Mouse (Mus musculus) adrenal gland, adult 8-10 months (tissue): Measurements from ENCODE around the gene Gpr137c. TPM values are rescaled to one million over a fixed set of nuclear protein-coding genes. Genes with fewer than 3 reads are reported as not detected.

ENCODE experiments used
- DNase-seq: peaks from one replicate; pipeline ENCODE4 v3.0.0; 2022
- total RNA-seq, 4 experiments: library from RNA; stranded (reverse); gene quantifications; 2 replicates each; pipeline ENCODE4 v1.2.4; 2022

Gpr137c gene
- total RNA-seq, 4 experiments from 2014 or later, result 1.3 to 2.6 (median 1.7) TPM

- DNase-seq, result no peak
Measured at GRCm38 (mm10) chr14:45291608-45292007, 72.1 kb downstream of the Gpr137c start.

GRCm38 (mm10) chr14:45303939-45304338 lies 84.4 kb downstream of the Gpr137c start:
- no peak for DNase-seq

- no peak for DNase-seq
Measured at GRCm38 (mm10) chr14:45304389-45304788, 84.9 kb downstream of the Gpr137c start.

- no peak for DNase-seq
Measured at GRCm38 (mm10) chr14:45305852-45306251, 86.3 kb downstream of the Gpr137c start.

- DNase-seq, result no peak
Measured at GRCm38 (mm10) chr14:45307630-45308328, 88.3 kb downstream of the Gpr137c start.

GRCm38 (mm10) chr14:45309646-45310045 lies 90.1 kb downstream of the Gpr137c start:
- DNase-seq, result no peak

DNA sequence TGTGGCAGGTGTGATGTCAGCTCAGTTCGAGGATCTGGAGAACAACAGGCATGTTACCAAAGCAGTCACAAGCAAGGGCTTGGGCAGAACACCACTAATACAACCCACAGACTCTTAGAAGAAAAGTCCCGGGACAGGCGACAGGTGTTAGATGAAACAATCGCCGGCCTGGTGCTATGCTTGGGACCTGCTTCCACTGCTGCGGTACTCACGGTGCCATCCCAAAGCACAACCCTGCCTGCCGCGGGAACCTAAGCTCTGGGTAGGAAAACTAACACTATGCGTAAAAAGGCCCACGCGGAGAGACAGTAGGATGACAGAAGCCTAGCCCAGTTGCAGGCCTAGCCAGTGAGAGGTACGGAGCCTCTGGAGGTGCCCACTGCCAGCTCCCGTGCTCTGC lies 90.6 kb downstream of the Gpr137c start:
- no peak for DNase-seq

- no peak for DNase-seq
Measured at GRCm38 (mm10) chr14:45316927-45317326, 97.4 kb downstream of the Gpr137c start.

DNA sequence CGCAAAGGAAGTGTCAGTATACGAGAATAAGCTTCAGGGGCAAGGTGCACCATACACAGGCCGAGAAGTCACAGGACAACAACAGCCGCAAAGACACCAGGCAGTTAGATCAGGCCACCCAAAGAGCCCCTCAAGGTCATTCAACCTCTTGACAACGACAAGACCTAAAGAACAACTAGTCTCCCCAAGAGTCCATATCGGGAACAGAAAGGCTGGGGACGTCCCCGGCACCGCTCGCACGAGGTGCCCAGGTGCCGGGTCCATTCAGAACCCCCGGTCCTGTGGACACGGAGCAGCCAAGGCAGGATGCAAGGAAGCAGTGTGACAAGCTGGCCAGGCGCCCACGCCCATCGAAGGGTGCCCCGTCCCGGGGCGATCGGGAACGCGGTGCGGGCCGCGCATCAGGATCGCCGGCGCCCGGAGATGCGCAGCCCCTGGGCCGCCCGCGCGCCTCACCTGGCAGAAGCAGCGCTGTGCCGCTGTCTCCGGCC lies 98.4 kb downstream of the Gpr137c start:
- DNase-seq, result peak; percentile 23

DNA sequence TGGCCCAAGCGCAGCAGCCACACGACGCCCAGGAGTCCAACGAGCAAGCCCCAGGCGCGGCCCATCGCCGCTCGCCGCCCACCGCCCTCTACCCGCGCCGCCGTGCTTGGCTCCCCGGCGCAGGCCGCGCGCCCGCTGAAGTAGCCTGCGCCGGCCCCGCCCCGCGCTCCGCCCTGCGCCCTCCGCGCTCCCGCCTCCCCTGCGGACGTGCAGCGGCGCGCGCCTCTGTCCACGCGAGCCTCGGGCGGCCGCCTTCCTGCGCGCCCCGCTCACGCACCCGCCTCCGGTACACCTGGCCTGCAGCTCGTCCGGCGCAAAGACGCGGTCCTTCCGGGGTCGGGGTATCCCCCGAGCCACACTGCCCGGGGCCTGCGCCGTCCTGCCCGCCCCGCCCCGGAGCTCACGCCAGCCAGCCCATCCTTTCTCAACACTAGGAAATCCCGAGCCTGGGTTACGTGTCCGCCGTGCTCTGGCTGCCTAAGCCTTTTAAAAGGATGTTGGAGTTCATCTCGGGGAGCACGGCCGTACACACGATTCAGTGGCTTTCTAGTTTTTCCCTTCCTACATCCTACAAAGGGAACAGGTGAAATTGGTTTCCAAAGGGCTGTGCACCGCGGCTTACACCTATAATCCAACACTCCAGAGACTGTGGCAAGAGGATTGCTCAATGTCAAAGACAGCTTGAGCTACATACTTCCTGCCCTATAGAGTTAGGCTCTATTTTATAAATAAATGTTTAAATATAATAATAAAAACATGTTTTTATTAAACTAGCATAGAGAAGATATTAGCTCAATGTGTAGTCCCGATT lies 99.1 kb downstream of the Gpr137c start, which contains the start of gene Ero1l:
Ero1l (minus strand) TSS at position 346 of the 811 bp plus-strand sequence.
- peak; percentile 69 for DNase-seq

DNA sequence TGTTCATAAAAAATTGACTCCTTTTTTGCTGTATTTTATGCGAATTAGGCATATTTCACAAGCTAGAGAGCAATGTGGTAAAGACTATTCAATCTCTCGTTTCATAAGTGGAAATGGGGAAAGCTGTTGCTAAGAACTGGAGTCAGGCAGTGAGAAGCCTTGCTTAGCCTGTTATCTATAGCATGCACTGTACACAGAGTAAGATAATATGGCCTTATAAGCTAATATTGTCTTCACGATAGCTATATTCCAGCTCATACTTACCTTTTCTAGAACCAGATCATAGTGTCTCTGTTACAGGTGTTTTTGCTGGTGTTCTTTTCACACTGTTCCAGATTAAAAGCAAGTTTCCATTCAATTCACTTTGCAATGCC lies 99.7 kb downstream of the Gpr137c start:
- no peak for DNase-seq

GRCm38 (mm10) chr14:45320111-45320510 lies 100.6 kb downstream of the Gpr137c start:
- DNase-seq, result no peak

DNA sequence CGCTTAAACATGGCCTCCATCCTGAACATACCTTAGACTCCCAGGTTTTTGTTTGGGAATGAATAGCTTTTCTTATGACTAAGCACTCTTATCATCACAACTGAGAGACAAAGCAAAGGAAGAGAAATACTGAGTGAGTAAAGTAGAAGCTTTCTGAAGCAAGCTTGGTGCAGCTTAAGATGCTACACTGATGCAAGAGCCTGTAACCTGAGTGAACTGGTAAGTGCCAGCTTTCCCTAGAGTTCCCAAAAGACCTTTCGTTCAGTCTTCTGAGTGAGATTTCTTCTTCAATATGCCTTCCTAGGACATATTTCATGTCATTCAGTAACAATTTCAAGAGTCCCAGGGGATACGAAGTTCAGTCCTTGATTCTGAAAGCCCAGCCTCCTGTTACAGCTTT lies 101.5 kb downstream of the Gpr137c start:
- DNase-seq, result no peak

DNA sequence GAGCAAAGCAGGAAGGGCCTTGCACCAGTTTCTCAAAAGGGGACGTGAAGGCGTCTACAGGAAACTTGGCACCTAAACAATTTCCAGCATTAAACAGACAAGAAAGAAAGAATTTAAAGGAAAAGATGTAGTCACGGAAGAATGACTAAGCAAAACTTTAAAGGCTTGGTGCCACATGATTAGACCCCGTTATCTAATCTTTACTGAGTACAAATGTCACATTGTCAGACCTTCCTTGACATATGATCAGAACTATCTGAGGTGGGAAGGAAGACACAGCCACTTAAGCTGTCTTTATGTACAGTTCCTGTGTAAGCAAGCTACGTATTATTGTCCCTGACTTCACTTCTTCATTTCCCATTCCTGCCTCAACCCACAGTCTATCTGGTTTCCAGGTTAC lies 102.1 kb downstream of the Gpr137c start:
- DNase-seq, result no peak

DNA sequence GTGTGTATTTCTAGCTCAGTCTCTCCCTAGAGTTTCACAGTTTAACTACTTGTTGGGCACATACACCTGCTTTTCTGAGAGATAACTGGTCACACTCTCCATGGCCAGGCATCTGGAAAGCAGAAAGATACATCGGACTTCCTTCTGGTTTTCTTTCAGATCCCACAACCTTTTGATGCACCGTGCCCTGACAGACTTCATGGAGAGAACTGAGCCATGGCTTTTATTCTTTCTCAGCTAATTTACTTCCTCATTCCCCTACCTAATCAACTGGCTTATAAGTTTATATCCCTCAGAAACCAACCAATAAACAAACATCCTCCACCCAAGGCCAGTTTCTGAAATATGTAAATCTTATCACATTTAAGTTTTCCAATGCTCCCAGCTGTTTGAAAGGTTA lies 102.9 kb downstream of the Gpr137c start:
- DNase-seq, result no peak

DNA sequence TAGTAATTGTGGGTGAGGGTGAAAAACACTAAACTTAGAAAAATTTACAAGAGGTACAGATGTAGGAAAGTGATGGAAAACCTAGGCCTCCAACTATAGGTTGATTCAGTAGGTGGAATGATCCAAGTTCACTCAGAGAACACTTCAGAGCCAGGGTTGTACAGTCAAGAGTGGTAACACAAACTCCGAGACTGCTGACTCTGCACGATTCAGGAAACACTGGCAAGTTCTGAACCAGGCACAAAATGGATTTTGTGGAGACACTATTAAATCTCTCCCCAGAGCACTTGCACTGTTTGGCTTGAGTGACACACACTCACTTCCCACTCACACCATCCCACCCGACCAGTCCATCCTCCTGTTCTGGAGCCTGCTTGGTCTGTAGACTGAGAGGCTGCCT lies 103.8 kb downstream of the Gpr137c start:
- no peak for DNase-seq

DNA sequence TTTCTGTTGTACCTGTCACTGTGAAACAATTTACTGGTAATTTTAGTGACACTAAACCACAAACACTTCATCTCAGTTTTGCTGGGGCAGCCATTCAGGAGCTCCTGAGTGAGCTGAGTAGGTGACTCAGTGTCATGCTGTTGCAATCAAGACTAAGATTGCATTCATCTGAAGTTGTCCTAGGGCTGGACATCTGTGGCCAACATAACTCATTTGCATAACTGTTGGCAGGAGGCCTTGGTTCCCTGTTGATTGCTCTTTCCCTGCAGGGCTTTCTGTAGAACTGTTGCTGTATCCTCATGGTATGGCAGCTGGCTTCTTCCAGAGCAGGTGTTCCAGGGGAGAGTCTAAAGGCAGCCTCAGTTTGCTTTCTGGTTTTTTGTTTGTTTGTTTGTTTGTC lies 106.0 kb downstream of the Gpr137c start:
- peak; percentile 57 for DNase-seq

DNA sequence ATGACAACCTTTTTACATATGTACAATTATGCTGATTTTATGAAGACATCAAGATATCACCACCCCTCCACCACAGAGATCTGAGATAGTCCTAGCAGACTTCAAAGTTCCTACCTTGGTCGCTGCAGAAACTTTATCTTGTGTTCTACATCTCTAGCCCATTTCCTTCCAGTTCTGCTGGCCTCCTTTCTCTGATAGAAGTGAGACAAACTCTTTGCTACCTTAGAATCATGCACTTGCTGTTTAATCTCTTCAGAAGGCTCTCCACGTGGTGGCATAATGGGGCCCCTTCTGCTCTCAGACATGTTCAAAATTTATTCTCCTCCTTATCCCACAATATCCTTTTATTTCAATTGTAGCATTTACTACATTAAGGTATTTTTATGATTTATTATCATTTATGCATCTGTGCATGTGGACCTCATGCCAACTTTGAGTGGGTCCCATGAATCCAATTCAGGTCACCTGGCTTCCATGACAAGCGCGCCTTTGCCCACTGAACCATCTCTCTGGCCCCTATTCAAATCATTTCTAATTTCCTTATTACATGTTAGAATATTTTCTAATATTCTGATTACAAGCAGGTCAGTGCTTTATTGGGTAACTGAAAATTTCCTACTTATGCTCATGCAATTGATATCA lies 108.7 kb downstream of the Gpr137c start:
- DNase-seq, result no peak

- DNase-seq, result no peak
Measured at GRCm38 (mm10) chr14:45329018-45329588, 109.6 kb downstream of the Gpr137c start.

- peak; percentile 88 for DNase-seq
Measured at GRCm38 (mm10) chr14:45329589-45330181, 110.2 kb downstream of the Gpr137c start, which contains the start of gene Psmc6. Psmc6 (plus strand) TSS chr14:45329788.
